Mouse (Mus musculus) 416B (cell line): ENCODE measurements around the gene Ovgp1.
"Not testable (repeated sequence)": the region's sequence is repeated elsewhere in the genome, so short reads cannot be mapped to it uniquely, and the experiment has no call there.

ENCODE experiments used
- DNase-seq: peaks from one replicate; pipeline ENCODE4 v3.0.0; 2011; ENCODE audit warnings: low read depth

Gene Ovgp1

DNA sequence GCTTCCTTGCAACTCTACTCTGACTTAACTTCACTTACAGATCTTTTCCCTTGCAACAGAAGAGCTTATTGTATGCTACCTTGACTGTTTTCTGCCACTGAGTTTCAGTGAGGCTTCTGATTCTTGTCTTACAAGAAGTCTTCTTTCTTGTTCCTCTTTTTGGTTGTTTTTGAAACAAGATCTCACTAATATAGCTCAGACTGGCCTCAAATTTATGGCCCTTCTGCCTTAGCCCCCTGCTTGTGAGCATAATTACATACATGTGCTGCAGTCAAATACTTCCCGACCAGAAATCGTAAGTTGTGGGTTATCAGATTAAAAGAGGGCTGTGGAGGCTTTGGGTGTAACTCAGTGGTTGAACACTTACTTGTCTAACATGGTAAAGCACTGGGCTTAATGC, 21.2 kb downstream of the Ovgp1 start:
- DNase-seq = no peak

DNA sequence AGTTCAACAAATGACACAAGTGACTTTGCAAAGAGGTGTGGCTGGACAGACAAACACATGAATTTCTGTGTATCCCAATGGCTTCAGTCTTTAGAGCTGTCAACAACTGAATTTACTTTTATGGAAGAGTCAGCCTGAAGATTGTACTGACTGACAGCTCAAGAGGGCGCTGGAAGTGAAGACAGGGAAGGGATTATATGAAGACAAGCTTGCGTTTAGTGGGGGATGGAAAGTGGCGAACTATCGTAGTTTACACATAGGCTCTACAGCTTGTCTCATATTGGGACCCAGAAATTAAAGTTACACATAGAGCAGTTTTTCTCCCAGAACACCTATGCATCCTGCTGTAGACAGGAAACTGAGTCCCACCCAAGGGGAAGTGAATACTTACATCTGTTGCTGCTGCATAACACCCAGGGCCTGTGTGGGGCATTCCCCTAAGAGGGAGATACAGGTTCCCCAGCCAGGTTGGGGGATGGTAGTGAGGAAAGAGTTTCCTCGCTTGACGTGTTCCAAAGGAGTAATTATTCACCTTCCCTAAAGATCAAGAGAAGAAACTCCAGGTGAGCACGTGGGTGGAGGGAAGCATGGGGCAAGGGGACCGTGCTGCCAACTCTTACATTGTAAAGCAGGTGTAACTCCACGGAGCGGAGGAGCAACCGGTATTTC, 27.3 kb downstream of the Ovgp1 start:
- no peak for DNase-seq

DNA sequence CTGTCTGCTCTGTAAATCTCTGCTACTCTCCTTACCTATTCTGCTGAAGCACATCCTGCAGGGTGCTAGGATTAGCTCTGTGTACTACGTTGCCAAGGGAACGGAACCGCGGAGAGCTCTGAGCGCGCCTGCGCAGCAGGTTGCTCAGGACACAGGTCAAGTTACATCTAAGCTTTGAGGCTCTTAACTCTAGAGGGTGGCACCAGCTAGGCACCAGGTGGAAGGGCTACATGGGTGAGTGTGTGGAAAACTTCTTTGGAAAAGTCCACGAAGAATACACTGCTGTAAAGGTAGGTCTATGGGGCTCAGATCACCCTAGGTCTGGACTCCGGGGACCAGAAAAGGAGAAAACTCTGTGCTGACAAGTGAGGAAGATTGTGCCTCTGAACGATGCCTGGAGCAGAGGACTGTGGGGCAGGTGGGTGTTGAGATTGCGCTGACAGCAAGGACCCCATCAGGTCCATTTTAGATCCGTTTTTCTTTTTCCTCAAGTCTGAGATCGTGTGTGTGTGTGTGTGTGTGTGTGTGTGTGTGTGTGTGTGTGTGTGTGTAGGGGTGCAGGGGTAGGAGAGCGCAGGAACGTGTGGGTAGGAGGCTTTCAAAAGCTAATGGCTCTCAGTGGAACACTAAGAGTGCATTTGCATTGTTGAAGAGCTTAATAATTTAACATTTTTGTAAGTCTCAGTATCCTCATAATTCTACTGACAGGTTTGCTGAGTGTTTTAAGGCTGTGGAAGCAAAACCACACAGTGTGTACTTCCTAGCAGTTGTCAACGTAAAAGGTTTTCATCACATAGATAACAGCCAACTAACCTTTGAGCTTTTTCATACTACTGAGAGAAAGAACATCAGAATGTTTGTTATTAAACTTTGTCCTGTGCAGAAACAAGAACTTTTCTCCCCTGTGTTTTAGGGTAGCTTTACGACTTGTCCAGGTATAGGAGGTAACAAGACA, 28.2 kb downstream of the Ovgp1 start:
- DNase-seq = no peak

- DNase-seq = not testable (repeated sequence)
Observed at GRCm38 (mm10) chr3:106003360-106003759, 29.8 kb downstream of the Ovgp1 start.

GRCm38 (mm10) chr3:106014546-106014945, 41.0 kb downstream of the Ovgp1 start, which contains the start of gene Pifo:
Gene Pifo, minus strand, starts transcription at chr3:106014646.
- DNase-seq = no peak

GRCm38 (mm10) chr3:106021840-106022239, 48.3 kb downstream of the Ovgp1 start:
- peak; percentile 11 for DNase-seq

- no peak for DNase-seq
Observed at GRCm38 (mm10) chr3:106024135-106024534, 50.6 kb downstream of the Ovgp1 start.

GRCm38 (mm10) chr3:106032781-106033180, 59.3 kb downstream of the Ovgp1 start, which contains the start of gene Chil5:
Gene Chil5, minus strand, starts transcription at chr3:106032814.
- peak; percentile 41 for DNase-seq
